Comparison of ENCODE assay signal across 7 mouse cellular contexts in genomic region chr12:21778308-21778707, GRCm38 (mm10).
DNase-seq lines count a peak whose midpoint lies in the region; ATAC-seq and TF ChIP-seq lines count a peak whose summit lies in the region.
"Not testable (repeated sequence)": the region's sequence is repeated elsewhere in the genome, so short reads cannot be mapped to it uniquely, and the experiment has no call there.

No protein-coding gene starts in this region.

- H3K9me3 ChIP-seq in embryonic facial prominence, embryonic 10.5 days; heart, embryonic 10.5 days; kidney, embryonic 14.5 days (ENCODE audit: control insufficient read depth, low read length); limb, embryonic 14.5 days (ENCODE audit: control insufficient read depth, low read length); lung, embryonic 15.5 days: not testable (repeated sequence)

- H3K27ac ChIP-seq in embryonic facial prominence, embryonic 10.5 days (replicated peaks); heart, embryonic 10.5 days; kidney, embryonic 14.5 days (ENCODE audit: low read depth, low read length); limb, embryonic 14.5 days (replicated peaks; ENCODE audit: low read depth, low read length); lung, embryonic 15.5 days: not testable (repeated sequence)

- ATAC-seq in kidney, embryonic 14.5 days (ENCODE audit: low FRiP score, low TSS enrichment); limb, embryonic 14.5 days (ENCODE audit: low FRiP score, low read depth); lung, embryonic 15.5 days (ENCODE audit: borderline replicate concordance, extremely low read depth, low FRiP score, low TSS enrichment): not testable (repeated sequence)

- peak; percentile 8 for DNase-seq in embryonic facial prominence, embryonic 10.5 days (ENCODE audit: low spot score)
- DNase-seq in heart, embryonic 10.5 days (ENCODE audit: low spot score); limb, embryonic 14.5 days (ENCODE audit: low spot score): not testable (repeated sequence)
- DNase-seq in heart, postnatal 4 days: peak; percentile 8
- DNase-seq in right cerebral cortex, postnatal 25 days: peak; percentile 3

- peak overlapping the region; percentile 48 for H3K4me3 ChIP-seq in embryonic facial prominence, embryonic 10.5 days
- H3K4me3 ChIP-seq in heart, embryonic 10.5 days: peak overlapping the region; percentile 51
- H3K4me3 ChIP-seq in kidney, embryonic 14.5 days (ENCODE audit: low read length): peak overlapping the region; percentile 20
- peak overlapping the region; percentile 19; the same call in 1 of the 2 replicates for H3K4me3 ChIP-seq in limb, embryonic 14.5 days (replicated peaks; ENCODE audit: low read length)
- peak overlapping the region; percentile 33 for H3K4me3 ChIP-seq in lung, embryonic 15.5 days

- not testable (repeated sequence) for H3K9ac ChIP-seq in kidney, embryonic 14.5 days (ENCODE audit: low read depth, low read length); limb, embryonic 14.5 days (ENCODE audit: low read depth, low read length, severe bottlenecking); lung, embryonic 15.5 days

- not testable (repeated sequence) for H3K4me1 ChIP-seq in embryonic facial prominence, embryonic 10.5 days; heart, embryonic 10.5 days; kidney, embryonic 14.5 days (ENCODE audit: control insufficient read depth, insufficient read depth, low read length); limb, embryonic 14.5 days (ENCODE audit: control insufficient read depth, insufficient read depth, low read length); lung, embryonic 15.5 days

- peak overlapping the region; percentile 29 for H3K4me2 ChIP-seq in kidney, embryonic 14.5 days (replicated peaks; ENCODE audit: low read depth, low read length)
- not testable (repeated sequence) for H3K4me2 ChIP-seq in limb, embryonic 14.5 days (replicated peaks; ENCODE audit: low read depth, low read length, severe bottlenecking)
- peak overlapping the region; percentile 47 for H3K4me2 ChIP-seq in lung, embryonic 15.5 days

- H3K27me3 ChIP-seq in embryonic facial prominence, embryonic 10.5 days (replicated peaks; ENCODE audit: low read depth, poor library complexity, severe bottlenecking); heart, embryonic 10.5 days (ENCODE audit: insufficient read depth, poor library complexity, severe bottlenecking); kidney, embryonic 14.5 days (ENCODE audit: control insufficient read depth, insufficient read depth, low read length); limb, embryonic 14.5 days (ENCODE audit: control insufficient read depth, insufficient read depth, low read length); lung, embryonic 15.5 days: not testable (repeated sequence)

- H3K36me3 ChIP-seq in embryonic facial prominence, embryonic 10.5 days (replicated peaks); heart, embryonic 10.5 days; kidney, embryonic 14.5 days (ENCODE audit: control insufficient read depth, insufficient read depth, low read length); limb, embryonic 14.5 days (ENCODE audit: control insufficient read depth, insufficient read depth, low read length); lung, embryonic 15.5 days: not testable (repeated sequence)

- WGBS in embryonic facial prominence, embryonic 10.5 days: 26% methylated on average over 50 of the region's 50 CpGs
- 17% methylated on average over 50 of the region's 50 CpGs for WGBS in heart, embryonic 10.5 days
- WGBS in kidney, embryonic 14.5 days: 37% methylated on average over 25 of the region's 50 CpGs
- 32% methylated on average over 28 of the region's 50 CpGs for WGBS in limb, embryonic 14.5 days
- 23% methylated on average over 36 of the region's 50 CpGs for WGBS in lung, embryonic 15.5 days

- not testable (repeated sequence) for TF ChIP-seq POLR2A in limb, embryonic 14.5 days (IDR thresholded peaks at IDR 0.05; ENCODE audit: borderline replicate concordance, extremely low read depth, insufficient read depth, insufficient read length)
